ENCODE assay signal across 7 mouse cellular contexts in genomic region chr5:90366121-90367066, GRCm38 (mm10). TPM values are rescaled to one million over a fixed set of nuclear protein-coding genes. Genes with fewer than 3 reads are reported as not detected.
DNase-seq lines count a peak whose midpoint lies in the region; ATAC-seq lines count a peak whose summit lies in the region.

Gene Ankrd17, minus strand, starts transcription at chr5:90366577.

- peak within 1 kb of the TSS; percentile 69 for H3K4me2 ChIP-seq in limb, embryonic 11.5 days (ENCODE audit: low read depth, severe bottlenecking)
- H3K4me2 ChIP-seq in midbrain, embryonic 14.5 days (ENCODE audit: low read length) = peak within 1 kb of the TSS; percentile 71

- H3K4me3 ChIP-seq in embryonic facial prominence, embryonic 10.5 days = peak within 1 kb of the TSS; percentile 98
- peak within 1 kb of the TSS; percentile 92 for H3K4me3 ChIP-seq in limb, embryonic 11.5 days (ENCODE audit: low read depth, low read length)
- peak within 1 kb of the TSS; percentile 90 for H3K4me3 ChIP-seq in midbrain, embryonic 14.5 days (replicated peaks; ENCODE audit: low read depth, low read length)

- H3K27me3 ChIP-seq in embryonic facial prominence, embryonic 10.5 days (replicated peaks; ENCODE audit: low read depth, poor library complexity, severe bottlenecking) = no peaks in the 10 kb centered on the region
- no peaks in the 10 kb centered on the region for H3K27me3 ChIP-seq in limb, embryonic 11.5 days (ENCODE audit: control insufficient read depth, insufficient read depth, low read length)
- no peaks in the 10 kb centered on the region for H3K27me3 ChIP-seq in midbrain, embryonic 14.5 days (ENCODE audit: control insufficient read depth, insufficient read depth, low read length)

- peak within 1 kb of the TSS; percentile 99 for H3K27ac ChIP-seq in embryonic facial prominence, embryonic 10.5 days (replicated peaks)
- peak within 1 kb of the TSS; percentile 98 for H3K27ac ChIP-seq in limb, embryonic 11.5 days (replicated peaks; ENCODE audit: low read depth, low read length)
- H3K27ac ChIP-seq in midbrain, embryonic 14.5 days (replicated peaks; ENCODE audit: low read depth, low read length) = peak within 1 kb of the TSS; percentile 99

- H3K9ac ChIP-seq in limb, embryonic 11.5 days (ENCODE audit: low read length) = peak within 1 kb of the TSS; percentile 95
- peak within 1 kb of the TSS; percentile 91 for H3K9ac ChIP-seq in midbrain, embryonic 14.5 days (replicated peaks; ENCODE audit: low read length)

- under 1% methylated on average over 92 of the region's 104 CpGs for WGBS in embryonic facial prominence, embryonic 10.5 days
- WGBS in limb, embryonic 11.5 days = 0% methylated on average over 48 of the region's 104 CpGs
- WGBS in midbrain, embryonic 14.5 days = under 1% methylated on average over 88 of the region's 104 CpGs

- H3K9me3 ChIP-seq in embryonic facial prominence, embryonic 10.5 days = no peaks in the 10 kb centered on the region
- no peaks in the 10 kb centered on the region for H3K9me3 ChIP-seq in limb, embryonic 11.5 days (ENCODE audit: control insufficient read depth, low read length)
- H3K9me3 ChIP-seq in midbrain, embryonic 14.5 days (ENCODE audit: control insufficient read depth, low read length) = no peaks in the 10 kb centered on the region

- peak; percentile 66 for ATAC-seq in granulocyte monocyte progenitor cell, adult 5-6 weeks (replicated peaks; ENCODE audit: poor library complexity, severe bottlenecking)
- ATAC-seq in limb, embryonic 11.5 days (ENCODE audit: insufficient number of reproducible peaks, low FRiP score, low TSS enrichment, low read depth) = peak; percentile 94
- ATAC-seq in midbrain, embryonic 14.5 days (ENCODE audit: low FRiP score, low TSS enrichment) = peak; percentile 95

- peaks cover 19% of the 10 kb centered on the region for H3K4me1 ChIP-seq in embryonic facial prominence, embryonic 10.5 days
- H3K4me1 ChIP-seq in limb, embryonic 11.5 days (ENCODE audit: control insufficient read depth, insufficient read depth, low read length) = 0 out of 2 replicates have a peak, but pooled peaks cover 5% of the 10 kb centered on the region
- H3K4me1 ChIP-seq in midbrain, embryonic 14.5 days (ENCODE audit: control insufficient read depth, insufficient read depth, low read length) = peaks cover 19% of the 10 kb centered on the region

- peak; percentile 94 for DNase-seq in adrenal gland, postnatal 10 days
- peak; percentile 94 for DNase-seq in embryonic facial prominence, embryonic 10.5 days (ENCODE audit: low spot score)
- peak; percentile 94 for DNase-seq in kidney, adult 18-20 months
- peak; percentile 92 for DNase-seq in limb, embryonic 11.5 days (ENCODE audit: low spot score)
- peak; percentile 96 for DNase-seq in midbrain, embryonic 14.5 days
- peak; percentile 84 to 86 for DNase-seq in spleen, adult 18-20 months

- H3K36me3 ChIP-seq in embryonic facial prominence, embryonic 10.5 days (replicated peaks) = peaks cover 10% of the 10 kb centered on the region
- no peaks in the 10 kb centered on the region for H3K36me3 ChIP-seq in limb, embryonic 11.5 days (ENCODE audit: control insufficient read depth, insufficient read depth, low read length)
- H3K36me3 ChIP-seq in midbrain, embryonic 14.5 days (ENCODE audit: control insufficient read depth, insufficient read depth, low read length) = no peaks in the 10 kb centered on the region

RNA-seq across cellular contexts. Expression of gene Ankrd17, which starts in this region (rescaled TPM):
- total RNA-seq in adrenal gland, postnatal 10 days (2021) = 100 to 1,000 TPM in 1 of 2 experiments, 10 to 100 TPM in 1; 79.6 to 111 TPM
- 26.3 and 26.8 TPM in 2 replicates for polyA plus RNA-seq in embryonic facial prominence, embryonic 10.5 days (2016; fragmentation: Nextera tagmentation; extraction: Ambion mirVana)
- total RNA-seq in granulocyte monocyte progenitor cell, adult 5-6 weeks (2014; fragmentation: Nextera tagmentation) = 86.9 and 98.0 TPM in 2 replicates
- 74.9 and 82.4 TPM in 2 replicates for total RNA-seq in granulocyte monocyte progenitor cell, adult 5-6 weeks (2017)
- polyA plus RNA-seq in limb, embryonic 11.5 days (2014; fragmentation: Nextera tagmentation; extraction: Ambion mirVana) = 29.2 and 33.3 TPM in 2 replicates
- polyA plus RNA-seq in midbrain, embryonic 14.5 days (2014; fragmentation: Nextera tagmentation; extraction: Ambion mirVana) = 34.8 and 39.2 TPM in 2 replicates

Comparison
In these comparisons a context has a peak if more than half of its experiments do, and no peak if none do; other contexts are left out.
1. Peak in every context shown above with its lines: DNase-seq, ATAC-seq, H3K4me3 ChIP-seq and H3K27ac ChIP-seq.